Mouse (Mus musculus) MEL (cell line): ENCODE measurements around the gene Als2cl. TPM values are rescaled to one million over a fixed set of nuclear protein-coding genes. Genes with fewer than 3 reads are reported as not detected.

Experiments used
- DNase-seq: peaks from one replicate; pipeline ENCODE4 v3.0.0; 2011; ENCODE audit warnings: low read depth, low spot score
- H3K27ac ChIP-seq: 2 replicates; pipeline ENCODE4 v1.5.1; 2012; ENCODE audit warnings: low read depth, mild to moderate bottlenecking, control low read depth, low read length, moderate library complexity; ENCODE audit not compliant: control insufficient read depth
- H3K27me3 ChIP-seq, 2 experiments: fragments of 150-350 bp in 1 of 2; sonication (generic) in 1 of 2; 2 replicates each; pipeline ENCODE4 v1.6.1; 2012; ENCODE audit warnings: low read length in 2 of 2, mild to moderate bottlenecking in 2 of 2, improper control_type of control experiment in 1 of 2, moderate library complexity in 1 of 2; ENCODE audit not compliant: insufficient read depth in 2 of 2, control insufficient read depth in 1 of 2
- H3K36me3 ChIP-seq, 2 experiments: 2 replicates each; pipeline ENCODE4 v1.6.1; 2012 to 2014; ENCODE audit warnings: low read length in 2 of 2, improper control_type of control experiment in 1 of 2, inconsistent platforms in 1 of 2, mild to moderate bottlenecking in 1 of 2; ENCODE audit not compliant: insufficient read depth in 2 of 2, control insufficient read depth in 1 of 2
- H3K4me1 ChIP-seq, 2 experiments: fragments of 150-350 bp in 1 of 2; sonication (generic) in 1 of 2; 2 replicates each; pipeline ENCODE4 v1.6.1; 2012; ENCODE audit warnings: low read length in 2 of 2, improper control_type of control experiment in 1 of 2, mild to moderate bottlenecking in 1 of 2; ENCODE audit not compliant: insufficient read depth in 2 of 2, control insufficient read depth in 1 of 2
- H3K4me3 ChIP-seq, 2 experiments: fragments of 150-350 bp in 1 of 2; sonication (generic) in 1 of 2; 2 replicates each; pipeline ENCODE4 v1.5.1; 2012; ENCODE audit warnings: low read depth in 2 of 2, low read length in 2 of 2, mild to moderate bottlenecking in 2 of 2, moderate library complexity in 2 of 2, control low read depth in 1 of 2, improper control_type of control experiment in 1 of 2; ENCODE audit not compliant: control insufficient read depth in 1 of 2, insufficient read depth in 1 of 2
- H3K79me2 ChIP-seq: 2 replicates; pipeline ENCODE4 v1.6.1; 2012; ENCODE audit warnings: mild to moderate bottlenecking, low read length, moderate library complexity; ENCODE audit not compliant: control insufficient read depth, poor library complexity, insufficient read depth
- H3K9ac ChIP-seq: 2 replicates; pipeline ENCODE4 v1.6.1; 2012; ENCODE audit warnings: low read depth, mild to moderate bottlenecking, control low read depth, low read length, moderate library complexity; ENCODE audit not compliant: control insufficient read depth, poor library complexity, severe bottlenecking
- H3K9me3 ChIP-seq: fragments of 150-350 bp; sonication (generic); replicated peaks from 2 replicates; pipeline ENCODE4 v1.6.1; 2012; ENCODE audit warnings: mild to moderate bottlenecking, low read length, improper control_type of control experiment, moderate library complexity; ENCODE audit not compliant: insufficient read depth
- BHLHE40 ChIP-seq: IDR thresholded peaks from 2 replicates; pipeline ENCODE4 v1.6.1; 2012; ENCODE audit warnings: low read depth, mild to moderate bottlenecking, inconsistent platforms, low read length, improper control_type of control experiment, borderline replicate concordance
- CTCF ChIP-seq, 3 experiments: IDR thresholded peaks in 2 of 3; conservative IDR thresholded peaks in 1 of 3; 2 replicates each; pipeline ENCODE4 v1.5.1; 2011 to 2012; ENCODE audit warnings: low read length in 3 of 3, low read depth in 2 of 3, mild to moderate bottlenecking in 2 of 3, improper control_type of control experiment in 1 of 3, inconsistent platforms in 1 of 3, mixed read lengths in 1 of 3, moderate library complexity in 1 of 3; ENCODE audit not compliant: control insufficient read depth in 1 of 3, insufficient read depth in 1 of 3, poor library complexity in 1 of 3, severe bottlenecking in 1 of 3
- GATA1 ChIP-seq: IDR thresholded peaks from 2 replicates; pipeline ENCODE4 v1.6.1; 2011; ENCODE audit warnings: low read depth, low read length, improper control_type of control experiment
- JUND ChIP-seq: IDR thresholded peaks from 2 replicates; pipeline ENCODE4 v1.6.1; 2011; ENCODE audit warnings: low read depth, mild to moderate bottlenecking, improper control_type of control experiment, low read length
- MAFK ChIP-seq: IDR thresholded peaks from 2 replicates; pipeline ENCODE4 v1.6.1; 2011; ENCODE audit warnings: low read depth, mild to moderate bottlenecking, low read length, improper control_type of control experiment, borderline replicate concordance
- MAX ChIP-seq: IDR thresholded peaks from 2 replicates; pipeline ENCODE4 v1.6.1; 2011; ENCODE audit warnings: low read length, improper control_type of control experiment
- MAZ ChIP-seq: IDR thresholded peaks from 2 replicates; pipeline ENCODE4 v1.6.1; 2012; ENCODE audit warnings: low read depth, mild to moderate bottlenecking, inconsistent platforms, low read length, improper control_type of control experiment
- MEF2A ChIP-seq: IDR thresholded peaks from 2 replicates; pipeline ENCODE4 v1.6.1; 2014; ENCODE audit warnings: low read depth, mild to moderate bottlenecking, inconsistent platforms, low read length, improper control_type of control experiment; ENCODE audit not compliant: poor library complexity, insufficient replicate concordance, severe bottlenecking; ENCODE audit errors: extremely low read depth
- POLR2AphosphoS2 ChIP-seq: IDR thresholded peaks from 2 replicates; pipeline ENCODE4 v1.6.1; 2011; ENCODE audit warnings: low read length, improper control_type of control experiment
- POLR2AphosphoS5 ChIP-seq: IDR thresholded peaks from 2 replicates; pipeline ENCODE4 v1.6.1; 2012; ENCODE audit warnings: low read depth, borderline replicate concordance, mild to moderate bottlenecking, inconsistent platforms, low read length, moderate library complexity, mixed read lengths
- RAD21 ChIP-seq: IDR thresholded peaks from 2 replicates; pipeline ENCODE4 v1.6.1; 2011; ENCODE audit warnings: mild to moderate bottlenecking, low read depth, low read length, improper control_type of control experiment
- TBP ChIP-seq: IDR thresholded peaks from 2 replicates; pipeline ENCODE4 v1.8.0; 2011; ENCODE audit warnings: low read depth, low read length, improper control_type of control experiment
- UBTF ChIP-seq: IDR thresholded peaks from 2 replicates; pipeline ENCODE4 v1.6.1; 2012; ENCODE audit warnings: low read depth, mild to moderate bottlenecking, inconsistent platforms, low read length, improper control_type of control experiment, moderate library complexity, borderline replicate concordance; ENCODE audit not compliant: insufficient read depth
- USF2 ChIP-seq, 2 experiments: IDR thresholded peaks; 2 replicates each; pipeline ENCODE4 v1.6.1; 2011 to 2012; ENCODE audit warnings: improper control_type of control experiment in 2 of 2, low read length in 2 of 2, borderline replicate concordance in 1 of 2, inconsistent platforms in 1 of 2, low read depth in 1 of 2, mild to moderate bottlenecking in 1 of 2; ENCODE audit not compliant: insufficient read depth in 1 of 2
- ZC3H11A ChIP-seq: IDR thresholded peaks from 2 replicates; pipeline ENCODE4 v1.6.1; 2012; ENCODE audit warnings: low read depth, mild to moderate bottlenecking, inconsistent platforms, low read length, improper control_type of control experiment
- ZKSCAN1 ChIP-seq: IDR thresholded peaks from 2 replicates; pipeline ENCODE4 v1.6.1; 2012; ENCODE audit warnings: low read depth, mild to moderate bottlenecking, inconsistent platforms, low read length, improper control_type of control experiment, moderate library complexity
- ZMIZ1 ChIP-seq: IDR thresholded peaks from 2 replicates; pipeline ENCODE4 v1.6.1; 2012; ENCODE audit warnings: low read depth, mild to moderate bottlenecking, inconsistent platforms, low read length, improper control_type of control experiment, moderate library complexity
- polyA plus RNA-seq, 2 experiments: library from polyadenylated mRNA; stranded (reverse) in 1 of 2; unstranded in 1 of 2; fragments of >175 nt in 1 of 2; fragments of >200 nt in 1 of 2; gene quantifications; 2 replicates each; pipeline versions ENCODE4 v1.2.1 to v1.2.4; 2012; ENCODE audit warnings: low replicate concordance in 2 of 2, low read depth in 1 of 2; ENCODE audit not compliant: insufficient read length in 2 of 2, insufficient read depth in 1 of 2, missing spikeins in 1 of 2
- total RNA-seq: library from RNA; depleted of rRNA; stranded (reverse); fragments of 300-350 nt; gene quantifications from 2 replicates; pipeline ENCODE4 v1.2.3, GENCODE M21; 2012

Gene Als2cl
- total and polyA plus RNA-seq, 3 experiments: 0.21 TPM; not detected in 2

GRCm38 (mm10) chr9:110857781-110858472, 21.7 kb upstream of the Als2cl start, which contains the start of gene Prss50:
TSS of gene Prss50 (plus strand) at chr9:110857967.
- H3K36me3 ChIP-seq: no peaks in the 10 kb centered on the region
- H3K27me3 ChIP-seq: no peaks in the 10 kb centered on the region
- DNase-seq: no peak
- no peak for TF ChIP-seq USF2 (IDR thresholded peaks at IDR 0.05; ENCODE audit: borderline replicate concordance in 1 of 2, insufficient read depth in 1 of 2, low read depth in 1 of 2, low read length in 2 of 2)
- TF ChIP-seq CTCF (IDR thresholded peaks at IDR 0.05 in 2 of 3, conservative IDR thresholded peaks at IDR 0.05 in 1 of 3; ENCODE audit: control insufficient read depth in 1 of 3, insufficient read depth in 1 of 3, low read depth in 2 of 3, low read length in 3 of 3, poor library complexity in 1 of 3, severe bottlenecking in 1 of 3): 0 out of 6 replicates have a peak, but pooled peaks of 1 of the 3 experiments have one; percentile 1
- TF ChIP-seq, all 39 proteins: peak for 1
- Histone ChIP-seq H3K79me2 (no peaks in the 10 kb centered on the region), H3K4me3 (no peak within 1 kb of the TSS), H3K9ac (no peak within 1 kb of the TSS), H3K4me1 (no peaks in the 10 kb centered on the region), H3K27ac (no peak within 1 kb of the TSS), H3K9me3 (no peaks in the 10 kb centered on the region)

GRCm38 (mm10) chr9:110858523-110858922, 21.1 kb upstream of the Als2cl start:
- no peak overlapping the region for H3K9ac ChIP-seq
- no peak overlapping the region for H3K4me3 ChIP-seq
- H3K79me2 ChIP-seq: no peaks in the 10 kb centered on the region
- H3K27ac ChIP-seq: no peak overlapping the region
- no peaks in the 10 kb centered on the region for H3K27me3 ChIP-seq
- no peaks in the 10 kb centered on the region for H3K4me1 ChIP-seq
- TF ChIP-seq ZKSCAN1 (no peak), GATA1 (no peak), POLR2AphosphoS5 (no peak), UBTF (no peak), MAX (no peak), JUND (no peak), ZMIZ1 (no peak), BHLHE40 (no peak), RAD21 (no peak), CTCF (IDR thresholded peaks at IDR 0.05 in 2 of 3, conservative IDR thresholded peaks at IDR 0.05 in 1 of 3; ENCODE audit: control insufficient read depth in 1 of 3, insufficient read depth in 1 of 3, low read depth in 2 of 3, low read length in 3 of 3, poor library complexity in 1 of 3, severe bottlenecking in 1 of 3) (no peak), MEF2A (no peak), ZC3H11A (no peak), POLR2AphosphoS2 (no peak), MAFK (no peak), MAZ (no peak), TBP (no peak)
- H3K9me3 ChIP-seq: no peaks in the 10 kb centered on the region
- no peak for DNase-seq
- no peaks in the 10 kb centered on the region for H3K36me3 ChIP-seq
